Mouse (Mus musculus) E14TG2a.4 (cell line): Measurements from ENCODE around the gene Il9r.

Experiments used
- CTCF ChIP-seq: conservative IDR thresholded peaks from 2 replicates; pipeline ENCODE4 v1.5.1; 2014; ENCODE audit warnings: low read length
- NANOG ChIP-seq: IDR thresholded peaks from 2 replicates; pipeline ENCODE4 v1.6.1; 2014; ENCODE audit warnings: borderline replicate concordance, low read length, mixed read lengths

GRCm38 (mm10) chr11:32242209-32242608 lies 42.1 kb upstream of the Il9r start:
- TF ChIP-seq CTCF (no peak), NANOG (no peak)
